Mouse (Mus musculus) embryonic facial prominence, embryonic 14.5 days (tissue): ENCODE data around the gene Rnf19b. TPM values are rescaled to one million over a fixed set of nuclear protein-coding genes. Genes with fewer than 3 reads are reported as not detected.

Source experiments
- ATAC-seq: fragments of 200-750 bp; cut with Nextera tagmentation; 2 replicates; pipeline ENCODE4 v1.8.0; 2017; ENCODE audit warnings: low read depth, moderate number of reproducible peaks, moderate TSS enrichment
- DNase-seq: peaks from one replicate; pipeline ENCODE4 v3.0.0-alpha.2; 2015; ENCODE audit warnings: low spot score
- H3K27ac ChIP-seq: fragments of 300-500 bp; sonication (generic); replicated peaks from 2 replicates; pipeline ENCODE4 v1.5.1; 2014; ENCODE audit warnings: low read depth, mild to moderate bottlenecking, low read length, moderate library complexity
- H3K27me3 ChIP-seq: fragments of 300-500 bp; sonication (generic); replicated peaks from 2 replicates; pipeline ENCODE4 v1.6.1; 2014; ENCODE audit warnings: low read length; ENCODE audit not compliant: control insufficient read depth, insufficient read depth
- H3K36me3 ChIP-seq: fragments of 300-500 bp; sonication (generic); 2 replicates; pipeline ENCODE4 v1.6.1; 2014; ENCODE audit warnings: low read length, mixed read lengths; ENCODE audit not compliant: control insufficient read depth, insufficient read depth
- H3K4me1 ChIP-seq: fragments of 300-500 bp; sonication (generic); 2 replicates; pipeline ENCODE4 v1.6.1; 2014; ENCODE audit warnings: antibody characterized with exemption, low read length; ENCODE audit not compliant: control insufficient read depth, insufficient read depth
- H3K4me2 ChIP-seq: fragments of 300-500 bp; sonication (generic); 2 replicates; pipeline ENCODE4 v1.6.1; 2014; ENCODE audit warnings: low read depth, mild to moderate bottlenecking, low read length, moderate library complexity, mixed read lengths
- H3K4me3 ChIP-seq: fragments of 300-500 bp; sonication (generic); 2 replicates; pipeline ENCODE4 v1.5.1; 2014; ENCODE audit warnings: low read depth, mild to moderate bottlenecking, low read length
- H3K9ac ChIP-seq: fragments of 300-500 bp; sonication (generic); 2 replicates; pipeline ENCODE4 v1.6.1; 2014; ENCODE audit warnings: low read depth, mild to moderate bottlenecking, low read length, moderate library complexity, mixed read lengths
- H3K9me3 ChIP-seq: fragments of 300-500 bp; sonication (generic); 2 replicates; pipeline ENCODE4 v1.6.1; 2016; ENCODE audit warnings: low read length; ENCODE audit not compliant: control insufficient read depth
- WGBS: fragments of 180-500 bp; shearing (Covaris S2); extraction: QIAGEN DNeasy Blood & Tissue Kit; methylation state at CpG from one replicate; pipeline ENCODE4 v1.1.7; 2014; 5-methylcytosine and 5-hydroxymethylcytosine counted together
- polyA plus RNA-seq: library from polyadenylated mRNA; unstranded; fragments of >200 nt; fragmentation: Nextera tagmentation; extraction: Ambion mirVana; gene quantifications from 2 replicates; pipeline ENCODE4 v1.2.1, GENCODE M21; 2014

Rnf19b gene
- polyA plus RNA-seq, 1 experiment from 2014 or later = 11.3 TPM

GRCm38 (mm10) chr4:129057533-129058206, 401 bp upstream of the Rnf19b start:
- Histone ChIP-seq H3K4me1 (peaks cover 10% of the 10 kb centered on the region), H3K4me2 (peak overlapping the region; percentile 94), H3K27me3 (no peaks in the 10 kb centered on the region), H3K9me3 (no peaks in the 10 kb centered on the region), H3K36me3 (no peaks in the 10 kb centered on the region), H3K9ac (peak overlapping the region; percentile 90), H3K4me3 (peak overlapping the region; percentile 87), H3K27ac (peak overlapping the region; percentile 88)
- peak; percentile 98 for DNase-seq
- WGBS = 7% methylated on average over 21 of the region's 44 CpGs
- ATAC-seq = peak; percentile 96

- Histone ChIP-seq H3K9me3 (no peaks in the 10 kb centered on the region), H3K27me3 (no peaks in the 10 kb centered on the region), H3K4me3 (peak overlapping the region; percentile 87), H3K9ac (peak overlapping the region; percentile 90), H3K4me1 (peaks cover 10% of the 10 kb centered on the region), H3K4me2 (peak overlapping the region; percentile 94), H3K27ac (no peak overlapping the region; the same call in 1 of the 2 replicates), H3K36me3 (no peaks in the 10 kb centered on the region)
- DNase-seq (peak; percentile 83), ATAC-seq (no peak)
- 1% methylated on average over 13 of the region's 13 CpGs for WGBS
Measured at GRCm38 (mm10) chr4:129059125-129059551, 1.1 kb downstream of the Rnf19b start.

- Histone ChIP-seq H3K4me3 (peak overlapping the region; percentile 87), H3K36me3 (no peaks in the 10 kb centered on the region), H3K9ac (0 out of 2 replicates have a peak overlapping the region, but pooled peaks have one; percentile 90), H3K4me2 (peak overlapping the region; percentile 94), H3K9me3 (no peaks in the 10 kb centered on the region), H3K4me1 (peaks cover 10% of the 10 kb centered on the region), H3K27me3 (no peaks in the 10 kb centered on the region), H3K27ac (no peak overlapping the region)
- 45% methylated on average over 4 of the region's 4 CpGs for WGBS
- ATAC-seq = no peak
- no peak for DNase-seq
Measured at GRCm38 (mm10) chr4:129059922-129060321, 1.9 kb downstream of the Rnf19b start.

- H3K36me3 ChIP-seq = no peaks in the 10 kb centered on the region
- no peak overlapping the region for H3K9ac ChIP-seq
- H3K27ac ChIP-seq = no peak overlapping the region
- DNase-seq (no peak), ATAC-seq (no peak)
- no peak overlapping the region for H3K4me2 ChIP-seq
- no peaks in the 10 kb centered on the region for H3K27me3 ChIP-seq
- H3K4me1 ChIP-seq = peaks cover 10% of the 10 kb centered on the region
- 97% methylated on average over 1 of the region's 1 CpGs for WGBS
- no peak overlapping the region for H3K4me3 ChIP-seq
- no peaks in the 10 kb centered on the region for H3K9me3 ChIP-seq
Measured at GRCm38 (mm10) chr4:129061486-129061885, 3.4 kb downstream of the Rnf19b start.

- no peak for DNase-seq
- no peak overlapping the region for H3K9ac ChIP-seq
- no peaks in the 10 kb centered on the region for H3K36me3 ChIP-seq
- no peaks in the 10 kb centered on the region for H3K9me3 ChIP-seq
- no peak overlapping the region for H3K4me3 ChIP-seq
- no peak for ATAC-seq
- H3K27ac ChIP-seq = no peak overlapping the region
- peaks cover 10% of the 10 kb centered on the region for H3K4me1 ChIP-seq
- no peak overlapping the region for H3K4me2 ChIP-seq
- no peaks in the 10 kb centered on the region for H3K27me3 ChIP-seq
- 85% methylated on average over 3 of the region's 3 CpGs for WGBS
Measured at GRCm38 (mm10) chr4:129062281-129063075, 4.4 kb downstream of the Rnf19b start.

GRCm38 (mm10) chr4:129065688-129066236, 7.7 kb downstream of the Rnf19b start:
- Histone ChIP-seq H3K4me2 (no peak overlapping the region), H3K27ac (no peak overlapping the region), H3K4me3 (no peak overlapping the region), H3K27me3 (no peaks in the 10 kb centered on the region), H3K36me3 (no peaks in the 10 kb centered on the region), H3K4me1 (no peaks in the 10 kb centered on the region), H3K9ac (no peak overlapping the region), H3K9me3 (no peaks in the 10 kb centered on the region)
- ATAC-seq (no peak), DNase-seq (no peak)

- 70% methylated on average over 5 of the region's 5 CpGs for WGBS
- H3K4me3 ChIP-seq = no peak overlapping the region
- H3K9me3 ChIP-seq = no peaks in the 10 kb centered on the region
- ATAC-seq = no peak
- no peak overlapping the region for H3K9ac ChIP-seq
- no peaks in the 10 kb centered on the region for H3K27me3 ChIP-seq
- H3K27ac ChIP-seq = no peak overlapping the region; the same call in 1 of the 2 replicates
- H3K4me2 ChIP-seq = no peak overlapping the region
- H3K4me1 ChIP-seq = no peaks in the 10 kb centered on the region
- no peak for DNase-seq
- H3K36me3 ChIP-seq = no peaks in the 10 kb centered on the region
Measured at GRCm38 (mm10) chr4:129067638-129068415, 9.8 kb downstream of the Rnf19b start.

GRCm38 (mm10) chr4:129068848-129069247, 10.8 kb downstream of the Rnf19b start:
- ATAC-seq (no peak), DNase-seq (no peak)
- H3K27ac ChIP-seq = no peak overlapping the region
- no peak overlapping the region for H3K4me3 ChIP-seq
- WGBS = 94% methylated on average over 4 of the region's 4 CpGs
- no peaks in the 10 kb centered on the region; the same call in 1 of the 2 replicates for H3K36me3 ChIP-seq
- no peak overlapping the region for H3K4me2 ChIP-seq
- no peak overlapping the region for H3K9ac ChIP-seq
- H3K9me3 ChIP-seq = no peaks in the 10 kb centered on the region
- no peaks in the 10 kb centered on the region for H3K4me1 ChIP-seq
- H3K27me3 ChIP-seq = no peaks in the 10 kb centered on the region
